Mouse (Mus musculus): Measurements from ENCODE around the gene Npr2. TPM values are rescaled to one million over a fixed set of nuclear protein-coding genes. Genes with fewer than 3 reads are reported as not detected.
A peak's percentile ranks its signal among the peaks of the same experiment; 100 is the strongest.

Npr2 gene
- polyA plus RNA-seq, 1 experiment from 2014 or later: 6.9 TPM

DNA sequence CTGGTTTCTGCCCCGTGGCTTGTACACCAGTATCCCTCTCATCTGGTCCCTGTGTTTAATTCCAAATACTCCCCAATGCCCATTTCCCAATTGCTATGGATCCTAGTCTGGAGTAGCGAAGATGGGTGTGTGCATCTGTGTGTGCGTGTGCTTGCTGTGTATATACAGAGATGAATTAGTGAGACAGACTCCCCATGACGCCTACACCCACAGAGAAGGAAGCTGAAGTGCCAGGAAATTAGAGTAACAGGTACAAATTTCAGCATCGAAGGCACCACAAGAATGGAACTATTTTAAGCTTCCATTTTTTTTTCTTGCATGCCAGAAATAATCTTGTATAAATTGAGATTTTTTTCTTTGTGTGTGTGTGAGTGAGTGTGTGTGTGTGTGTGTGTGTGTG, 59.3 kb downstream of the Npr2 start:
- WGBS: 75% methylated on average over 5 of the region's 5 CpGs

DNA sequence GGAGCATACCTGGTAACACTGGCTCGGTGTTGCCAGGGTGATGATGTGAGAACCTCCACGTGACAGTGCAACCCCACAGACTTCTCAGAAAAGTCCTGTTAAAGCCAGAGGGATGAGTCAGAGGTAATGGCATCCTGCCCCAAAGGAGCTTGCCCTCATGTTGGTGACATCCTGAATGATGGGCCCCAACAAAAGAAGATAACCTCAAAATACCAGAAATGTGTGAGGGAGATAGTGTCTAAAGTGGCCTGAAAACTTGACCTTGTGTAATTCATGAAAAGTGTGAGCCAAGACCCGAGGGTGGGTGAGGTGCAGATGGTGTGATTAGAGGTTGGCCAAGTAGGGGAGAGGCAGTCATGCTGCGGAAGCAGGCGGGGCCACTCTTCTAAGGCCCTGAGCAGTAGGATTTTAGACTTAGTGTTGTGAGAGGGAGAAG, 62.1 kb downstream of the Npr2 start:
- 0 out of 2 replicates have a peak, but pooled peaks have one; percentile 63 for ATAC-seq
- H3K36me3 ChIP-seq: 0 out of 2 replicates have a peak, but pooled peaks cover 2% of the 10 kb centered on the region
- WGBS: 64% methylated on average over 5 of the region's 5 CpGs

More for the DNA sequence above, 59.3 kb downstream of the Npr2 start:
- Histone ChIP-seq H3K4me3 (replicated peaks) (no peak overlapping the region), H3K4me1 (replicated peaks) (0 out of 2 replicates have a peak, but pooled peaks cover 3% of the 10 kb centered on the region), H3K27ac (no peak overlapping the region), H3K27me3 (replicated peaks) (no peaks in the 10 kb centered on the region), H3K4me2 (replicated peaks) (no peak overlapping the region), H3K9me3 (no peaks in the 10 kb centered on the region), H3K9ac (no peak overlapping the region), H3K36me3 (0 out of 2 replicates have a peak, but pooled peaks cover 2% of the 10 kb centered on the region)
- no peak for ATAC-seq

GRCm38 (mm10) chr4:43694439-43695248, 62.9 kb downstream of the Npr2 start:
- 0 out of 2 replicates have a peak, but pooled peaks cover 3% of the 10 kb centered on the region for H3K4me1 ChIP-seq (replicated peaks)
- 76% methylated on average over 1 of the region's 1 CpGs for WGBS
- no peak overlapping the region for H3K4me2 ChIP-seq (replicated peaks)
- no peak for ATAC-seq
- H3K9me3 ChIP-seq: no peaks in the 10 kb centered on the region
- no peaks in the 10 kb centered on the region for H3K27me3 ChIP-seq (replicated peaks)
- 0 out of 2 replicates have a peak, but pooled peaks cover 2% of the 10 kb centered on the region for H3K36me3 ChIP-seq
- no peak overlapping the region for H3K4me3 ChIP-seq (replicated peaks)
- H3K27ac ChIP-seq: no peak overlapping the region
- H3K9ac ChIP-seq: no peak overlapping the region

More for the DNA sequence above, 62.1 kb downstream of the Npr2 start:
- no peaks in the 10 kb centered on the region for H3K27me3 ChIP-seq (replicated peaks)
- H3K4me1 ChIP-seq (replicated peaks): 0 out of 2 replicates have a peak, but pooled peaks cover 3% of the 10 kb centered on the region
- no peak overlapping the region for H3K9ac ChIP-seq
- no peak overlapping the region for H3K27ac ChIP-seq
- no peaks in the 10 kb centered on the region for H3K9me3 ChIP-seq
- no peak overlapping the region for H3K4me3 ChIP-seq (replicated peaks)
- H3K4me2 ChIP-seq (replicated peaks): no peak overlapping the region

DNA sequence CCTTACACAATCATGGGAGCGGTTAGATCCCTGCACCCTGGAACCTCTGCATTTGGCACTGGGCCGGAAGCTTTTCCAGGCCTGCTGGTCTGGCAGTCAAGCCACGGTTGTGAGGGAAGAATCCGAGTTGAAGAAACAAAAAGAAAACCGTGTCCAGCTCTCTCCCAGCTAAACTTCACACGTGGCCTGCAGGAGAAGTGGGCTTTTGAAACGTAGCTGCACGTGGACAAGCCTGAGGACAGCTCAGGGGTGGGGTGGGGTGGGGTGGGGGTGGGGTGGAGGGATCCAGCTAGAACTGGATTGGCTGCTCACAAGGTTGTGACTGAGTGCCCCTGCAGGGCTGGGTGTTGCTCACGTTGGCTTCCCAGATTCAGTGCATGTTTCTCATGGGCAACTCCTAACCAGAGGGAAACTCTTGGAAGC, 63.5 kb downstream of the Npr2 start:
- H3K4me3 ChIP-seq (replicated peaks): no peak overlapping the region
- H3K9ac ChIP-seq: no peak overlapping the region
- no peak overlapping the region for H3K27ac ChIP-seq
- peak; percentile 86 for ATAC-seq
- WGBS: 24% methylated on average over 9 of the region's 9 CpGs
- 0 out of 2 replicates have a peak, but pooled peaks cover 3% of the 10 kb centered on the region for H3K4me1 ChIP-seq (replicated peaks)
- no peaks in the 10 kb centered on the region for H3K36me3 ChIP-seq
- H3K9me3 ChIP-seq: no peaks in the 10 kb centered on the region
- H3K4me2 ChIP-seq (replicated peaks): no peak overlapping the region
- H3K27me3 ChIP-seq (replicated peaks): no peaks in the 10 kb centered on the region

DNA sequence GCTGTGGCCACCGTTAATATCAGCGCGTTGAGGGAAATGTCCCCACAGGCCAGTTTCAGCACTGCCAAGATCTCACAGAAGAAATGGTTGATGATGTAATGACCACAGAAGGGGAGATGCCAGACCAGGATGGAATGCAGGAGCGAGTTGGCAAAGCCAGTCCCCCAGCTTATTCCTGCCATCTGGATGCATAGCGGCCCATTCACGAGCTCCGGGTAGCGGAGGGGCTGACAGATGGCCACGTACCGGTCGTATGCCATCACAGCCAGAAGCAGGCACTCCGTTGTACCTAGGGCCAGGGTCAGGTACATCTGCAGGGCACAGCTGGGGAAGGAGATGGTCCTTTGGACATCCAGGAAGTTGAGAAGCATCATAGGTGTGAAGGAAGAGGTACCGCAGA, 64.8 kb downstream of the Npr2 start:
- no peak overlapping the region for H3K4me3 ChIP-seq (replicated peaks)
- H3K27me3 ChIP-seq (replicated peaks): no peaks in the 10 kb centered on the region
- H3K9me3 ChIP-seq: no peaks in the 10 kb centered on the region
- WGBS: 90% methylated on average over 13 of the region's 13 CpGs
- H3K36me3 ChIP-seq: no peaks in the 10 kb centered on the region
- no peak overlapping the region for H3K9ac ChIP-seq
- H3K4me2 ChIP-seq (replicated peaks): no peak overlapping the region
- no peak overlapping the region for H3K27ac ChIP-seq
- H3K4me1 ChIP-seq (replicated peaks): 0 out of 2 replicates have a peak, but pooled peaks cover 3% of the 10 kb centered on the region
- no peak for ATAC-seq

GRCm38 (mm10) chr4:43700707-43701106, 69.0 kb downstream of the Npr2 start, which contains the start of gene Olfr70:
Gene Olfr70, minus strand, starts transcription at chr4:43700807.
- Histone ChIP-seq H3K9ac (no peak within 1 kb of the TSS), H3K4me2 (replicated peaks) (no peak within 1 kb of the TSS), H3K27ac (no peak within 1 kb of the TSS), H3K4me1 (replicated peaks) (no peaks in the 10 kb centered on the region), H3K36me3 (no peaks in the 10 kb centered on the region), H3K27me3 (replicated peaks) (no peaks in the 10 kb centered on the region), H3K4me3 (replicated peaks) (no peak within 1 kb of the TSS), H3K9me3 (no peaks in the 10 kb centered on the region)
- 77% methylated on average over 6 of the region's 6 CpGs for WGBS
- ATAC-seq: no peak

Other genes starting within 250 kb of the Npr2 start
- gene Rusc2, start 250.0 kb upstream of the Npr2 start, polyA plus RNA-seq (2015; fragmentation: Nextera tagmentation; extraction: Ambion mirVana): 13.1 and 14.0 TPM in 2 replicates
- 0.28 TPM in 1 of 2 replicates, not detected in the other for gene Fam166b, start 202.8 kb upstream of the Npr2 start, polyA plus RNA-seq (2015; fragmentation: Nextera tagmentation; extraction: Ambion mirVana)
- 6.8 and 7.9 TPM in 2 replicates for gene Tesk1, start 190.0 kb upstream of the Npr2 start, polyA plus RNA-seq (2015; fragmentation: Nextera tagmentation; extraction: Ambion mirVana)
- gene Cd72, start 177.3 kb upstream of the Npr2 start, polyA plus RNA-seq (2015; fragmentation: Nextera tagmentation; extraction: Ambion mirVana): 2.7 and 2.9 TPM in 2 replicates
- not detected in 2 replicates for gene Sit1, start 148.2 kb upstream of the Npr2 start, polyA plus RNA-seq (2015; fragmentation: Nextera tagmentation; extraction: Ambion mirVana)
- 98.8 and 102 TPM in 2 replicates for gene Ccdc107, start 139.0 kb upstream of the Npr2 start, polyA plus RNA-seq (2015; fragmentation: Nextera tagmentation; extraction: Ambion mirVana)
- gene Arhgef39, start 132.2 kb upstream of the Npr2 start, polyA plus RNA-seq (2015; fragmentation: Nextera tagmentation; extraction: Ambion mirVana): 45.2 and 48.6 TPM in 2 replicates
- gene Car9, start 125.0 kb upstream of the Npr2 start, polyA plus RNA-seq (2015; fragmentation: Nextera tagmentation; extraction: Ambion mirVana): 18.0 and 30.0 TPM in 2 replicates
- 510 and 514 TPM in 2 replicates for gene Tpm2, start 108.2 kb upstream of the Npr2 start, polyA plus RNA-seq (2015; fragmentation: Nextera tagmentation; extraction: Ambion mirVana)
- 62.7 and 69.5 TPM in 2 replicates for gene Creb3, start 69.6 kb upstream of the Npr2 start, polyA plus RNA-seq (2015; fragmentation: Nextera tagmentation; extraction: Ambion mirVana)
- 61.4 and 61.9 TPM in 2 replicates for gene Tln1, start 69.2 kb upstream of the Npr2 start, polyA plus RNA-seq (2015; fragmentation: Nextera tagmentation; extraction: Ambion mirVana)
- gene Rgp1, start 53.2 kb upstream of the Npr2 start, polyA plus RNA-seq (2015; fragmentation: Nextera tagmentation; extraction: Ambion mirVana): 20.9 and 23.3 TPM in 2 replicates
- gene Gba2, start 53.1 kb upstream of the Npr2 start, polyA plus RNA-seq (2015; fragmentation: Nextera tagmentation; extraction: Ambion mirVana): 13.7 and 15.4 TPM in 2 replicates
- 0.75 TPM in 1 of 2 replicates, not detected in the other for gene Msmp, start 47.4 kb upstream of the Npr2 start, polyA plus RNA-seq (2015; fragmentation: Nextera tagmentation; extraction: Ambion mirVana)
- 0.46 and 1.0 TPM in 2 replicates for gene Spag8, start 21.7 kb downstream of the Npr2 start, polyA plus RNA-seq (2015; fragmentation: Nextera tagmentation; extraction: Ambion mirVana)
- 152 and 157 TPM in 2 replicates for gene Hint2, start 24.5 kb downstream of the Npr2 start, polyA plus RNA-seq (2015; fragmentation: Nextera tagmentation; extraction: Ambion mirVana)
- gene Tmem8b, start 37.0 kb downstream of the Npr2 start, polyA plus RNA-seq (2015; fragmentation: Nextera tagmentation; extraction: Ambion mirVana): 3.3 and 3.5 TPM in 2 replicates
- 2.9 and 3.6 TPM in 2 replicates for gene Fam221b, start 37.2 kb downstream of the Npr2 start, polyA plus RNA-seq (2015; fragmentation: Nextera tagmentation; extraction: Ambion mirVana)
- not detected in 2 replicates for gene Olfr70, start 68.9 kb downstream of the Npr2 start, polyA plus RNA-seq (2015; fragmentation: Nextera tagmentation; extraction: Ambion mirVana)
- not detected in 2 replicates for gene Olfr71, start 78.3 kb downstream of the Npr2 start, polyA plus RNA-seq (2015; fragmentation: Nextera tagmentation; extraction: Ambion mirVana)
- 0.98 and 1.4 TPM in 2 replicates for gene Hrct1, start 95.3 kb downstream of the Npr2 start, polyA plus RNA-seq (2015; fragmentation: Nextera tagmentation; extraction: Ambion mirVana)
- gene Spaar, start 98.1 kb downstream of the Npr2 start, polyA plus RNA-seq (2015; fragmentation: Nextera tagmentation; extraction: Ambion mirVana): 0.16 and 0.21 TPM in 2 replicates
- gene Olfr159, start 139.1 kb downstream of the Npr2 start, polyA plus RNA-seq (2015; fragmentation: Nextera tagmentation; extraction: Ambion mirVana): not detected in 2 replicates
- not detected in 2 replicates for gene Olfr156, start 192.0 kb downstream of the Npr2 start, polyA plus RNA-seq (2015; fragmentation: Nextera tagmentation; extraction: Ambion mirVana)
- not detected in 2 replicates for gene Olfr157, start 208.3 kb downstream of the Npr2 start, polyA plus RNA-seq (2015; fragmentation: Nextera tagmentation; extraction: Ambion mirVana)
- gene Olfr155, start 219.6 kb downstream of the Npr2 start, polyA plus RNA-seq (2015; fragmentation: Nextera tagmentation; extraction: Ambion mirVana): not detected in 2 replicates
- 16.4 and 17.0 TPM in 2 replicates for gene Reck, start 243.6 kb downstream of the Npr2 start, polyA plus RNA-seq (2015; fragmentation: Nextera tagmentation; extraction: Ambion mirVana)

Measured in intestine, embryonic 15.5 days (tissue).